ENCODE assay signal across 8 mouse cellular contexts in genomic region chr12:31213556-31213955, GRCm38 (mm10). TPM values are rescaled to one million over a fixed set of nuclear protein-coding genes. Genes with fewer than 3 reads are reported as not detected.
A peak's percentile ranks its signal among the peaks of the same experiment; 100 is the strongest.
DNase-seq lines count a peak whose midpoint lies in the region; ATAC-seq and TF ChIP-seq lines count a peak whose summit lies in the region.
"Had no signal": no experiment of that assay in that cellular context is flagged by ENCODE, and none has a peak within 500 bp of the region (broad histone marks: within the 10 kb centered on the region; RNA-seq: fewer than 3 reads in every experiment).

No protein-coding gene starts in this region.

- no peaks in the 10 kb centered on the region for H3K9me3 ChIP-seq in kidney, embryonic 15.5 days (replicated peaks)
- H3K9me3 ChIP-seq in embryonic facial prominence, embryonic 14.5 days (ENCODE audit: control insufficient read depth, low read length): no peaks in the 10 kb centered on the region

- peak; percentile 74 for DNase-seq in kidney, adult 11 months
- peak; percentile 88 for DNase-seq in brain, embryonic 14.5 days (ENCODE audit: low read depth)
- DNase-seq in embryonic facial prominence, embryonic 14.5 days (ENCODE audit: low spot score): peak; percentile 87
- DNase-seq in layer of hippocampus, adult 2 months (ENCODE audit: low spot score in 2 of 2): peak in 1 of 2 experiments; percentile 29
- DNase-seq in liver: no peak

- ATAC-seq in kidney, embryonic 15.5 days (replicated peaks; ENCODE audit: low FRiP score): no peak
- no peak; the same call in 1 of the 2 replicates for ATAC-seq in embryonic facial prominence, embryonic 14.5 days (ENCODE audit: low read depth)
- no peak for ATAC-seq in inflammation-experienced regulatory T-cells, adult 6 months

- 73% methylated on average over 7 of the region's 7 CpGs for WGBS in kidney, embryonic 15.5 days
- 51% methylated on average over 7 of the region's 7 CpGs for WGBS in embryonic facial prominence, embryonic 14.5 days

- H3K27ac ChIP-seq in kidney, embryonic 15.5 days: no peak overlapping the region
- peak overlapping the region; percentile 66 for H3K27ac ChIP-seq in embryonic facial prominence, embryonic 14.5 days (replicated peaks; ENCODE audit: low read depth, low read length)
- peak overlapping the region; percentile 40 for H3K27ac ChIP-seq in layer of hippocampus, adult 2 months

- no peaks in the 10 kb centered on the region for H3K27me3 ChIP-seq in kidney, embryonic 15.5 days
- no peaks in the 10 kb centered on the region for H3K27me3 ChIP-seq in embryonic facial prominence, embryonic 14.5 days (replicated peaks; ENCODE audit: control insufficient read depth, insufficient read depth, low read length)

- H3K4me3 ChIP-seq in kidney, embryonic 15.5 days (replicated peaks): no peak overlapping the region
- H3K4me3 ChIP-seq in embryonic facial prominence, embryonic 14.5 days (ENCODE audit: low read depth, low read length): no peak overlapping the region
- no peak overlapping the region for H3K4me3 ChIP-seq in layer of hippocampus, adult 2 months

- H3K9ac ChIP-seq in kidney, embryonic 15.5 days: no peak overlapping the region
- H3K9ac ChIP-seq in embryonic facial prominence, embryonic 14.5 days (ENCODE audit: low read depth, low read length): no peak overlapping the region

- TF ChIP-seq POLR2A in brain, embryonic 14.5 days (IDR thresholded peaks at IDR 0.05; ENCODE audit: borderline replicate concordance, extremely low read depth, insufficient read depth, insufficient read length, poor library complexity, severe bottlenecking): no peak

- H3K36me3 ChIP-seq in kidney, embryonic 15.5 days: no peaks in the 10 kb centered on the region
- H3K36me3 ChIP-seq in embryonic facial prominence, embryonic 14.5 days (ENCODE audit: control insufficient read depth, insufficient read depth, low read length): no peaks in the 10 kb centered on the region

- TF ChIP-seq CTCF in brain, embryonic 14.5 days (IDR thresholded peaks at IDR 0.05; ENCODE audit: borderline replicate concordance, extremely low read depth, insufficient read depth, insufficient read length): no peak
- no peak for TF ChIP-seq CTCF in layer of hippocampus, adult 2 months (conservative IDR thresholded peaks at IDR 0.05)

- H3K4me2 ChIP-seq in kidney, embryonic 15.5 days: no peak overlapping the region
- no peak overlapping the region for H3K4me2 ChIP-seq in embryonic facial prominence, embryonic 14.5 days (ENCODE audit: low read depth, low read length)

- peaks cover 19% of the 10 kb centered on the region for H3K4me1 ChIP-seq in kidney, embryonic 15.5 days
- peaks cover 23% of the 10 kb centered on the region for H3K4me1 ChIP-seq in embryonic facial prominence, embryonic 14.5 days (ENCODE audit: control insufficient read depth, insufficient read depth, low read length)

RNA-seq across cellular contexts. Expression of gene Gm6993, which starts 27.0 kb away (rescaled TPM):
- polyA plus RNA-seq in kidney, embryonic 15.5 days (2015; fragmentation: Nextera tagmentation; extraction: Ambion mirVana): not detected in 2 replicates
- not detected in 2 replicates for polyA plus RNA-seq in brain, embryonic 14.5 days (2012; rRNA removed)
- polyA plus RNA-seq in embryonic facial prominence, embryonic 14.5 days (2014; fragmentation: Nextera tagmentation; extraction: Ambion mirVana): not detected in 2 replicates
- total RNA-seq in layer of hippocampus, adult 2 months (2021): not detected
- polyA plus RNA-seq in inflammation-experienced regulatory T-cells, adult 6 months (2017; shearing (Covaris generic)): not detected
- polyA plus RNA-seq: limb, embryonic 14.5 days had no signal

RNA-seq across cellular contexts. Expression of gene Lamb1, which starts 51.5 kb away (rescaled TPM):
- polyA plus RNA-seq in kidney, embryonic 15.5 days (2015; fragmentation: Nextera tagmentation; extraction: Ambion mirVana): 134 and 144 TPM in 2 replicates
- polyA plus RNA-seq in brain, embryonic 14.5 days (2012; rRNA removed): 12.3 and 25.7 TPM in 2 replicates
- 84.2 and 93.9 TPM in 2 replicates for polyA plus RNA-seq in embryonic facial prominence, embryonic 14.5 days (2014; fragmentation: Nextera tagmentation; extraction: Ambion mirVana)
- total RNA-seq in layer of hippocampus, adult 2 months (2021): 10 to 100 TPM; 37.8 to 46.8 TPM
- polyA plus RNA-seq in inflammation-experienced regulatory T-cells, adult 6 months (2017; shearing (Covaris generic)): not detected

Comparison
In these comparisons a context has a peak if more than half of its experiments do, and no peak if none do; other contexts are left out.
1. RNA of gene Lamb1, which starts 51.5 kb away (polyA plus RNA-seq): 134 to 144 TPM in kidney, embryonic 15.5 days, 84.2 to 93.9 TPM in embryonic facial prominence, embryonic 14.5 days and 12.3 to 25.7 TPM in brain, embryonic 14.5 days; not detected in inflammation-experienced regulatory T-cells, adult 6 months; every median in the first group is over 10 times any median in the second.